Mouse (Mus musculus) large intestine, adult 2 months (tissue): ENCODE data around the gene Otud3. TPM values are rescaled to one million over a fixed set of nuclear protein-coding genes. Genes with fewer than 3 reads are reported as not detected.

Source experiments
- DNase-seq: peaks from one replicate; pipeline ENCODE4 v3.0.0-alpha.2; 2012; ENCODE audit warnings: low read depth, low spot score
- WGBS: fragments of 180-500 bp; shearing (Covaris S2); methylation state at CpG from one replicate; pipeline ENCODE4 v1.1.7; 2018; 5-methylcytosine and 5-hydroxymethylcytosine counted together
- polyA plus RNA-seq: library from polyadenylated mRNA; depleted of rRNA; stranded (reverse); fragments of >200 nt; gene quantifications from 2 replicates; pipeline ENCODE4 v1.2.3, GENCODE M21; 2012; rRNA removed

Gene Otud3
- polyA plus RNA-seq, 1 experiment, result 5.5 TPM

DNA sequence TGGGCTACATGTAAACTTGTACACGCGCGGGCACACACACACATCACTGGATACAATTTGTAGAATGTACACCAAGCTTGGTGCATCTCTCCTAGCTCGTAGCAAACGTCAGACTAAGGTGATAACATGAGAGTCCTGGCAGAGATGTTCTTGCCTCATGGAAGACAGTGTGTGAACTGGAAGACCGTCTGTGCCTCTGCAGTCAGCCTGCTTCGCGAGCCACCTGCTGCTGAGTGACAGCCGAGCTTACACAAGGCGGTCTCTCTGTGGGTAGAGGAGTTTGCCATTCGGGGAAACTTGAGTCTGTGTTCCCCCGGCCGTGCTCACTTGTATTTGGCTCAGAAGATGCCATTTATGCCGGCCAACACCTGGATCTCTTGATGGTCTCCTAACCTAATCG lies 55.3 kb downstream of the Otud3 start:
- WGBS, result 79% methylated on average over 15 of the region's 15 CpGs
- DNase-seq, result no peak

DNA sequence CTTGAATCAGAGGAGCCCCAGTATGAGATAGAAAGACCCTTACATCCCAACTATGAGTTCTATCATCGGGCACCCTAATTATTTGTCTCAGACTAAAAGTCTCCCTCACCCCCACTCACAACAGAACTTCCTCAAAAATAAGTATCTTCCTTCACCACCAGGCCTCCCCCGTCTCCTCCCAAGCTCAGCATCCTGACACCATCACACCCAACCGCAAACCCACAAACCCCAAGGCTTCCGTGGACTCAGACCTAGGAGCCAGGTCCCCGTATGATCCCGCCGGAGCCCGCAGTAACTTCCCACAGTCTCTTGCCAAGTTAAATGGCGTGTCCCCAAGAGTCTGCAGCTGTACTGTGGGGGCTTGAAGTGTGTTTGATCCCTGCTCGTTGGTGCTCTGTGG lies 56.2 kb downstream of the Otud3 start:
- no peak for DNase-seq
- WGBS, result 76% methylated on average over 10 of the region's 10 CpGs

DNA sequence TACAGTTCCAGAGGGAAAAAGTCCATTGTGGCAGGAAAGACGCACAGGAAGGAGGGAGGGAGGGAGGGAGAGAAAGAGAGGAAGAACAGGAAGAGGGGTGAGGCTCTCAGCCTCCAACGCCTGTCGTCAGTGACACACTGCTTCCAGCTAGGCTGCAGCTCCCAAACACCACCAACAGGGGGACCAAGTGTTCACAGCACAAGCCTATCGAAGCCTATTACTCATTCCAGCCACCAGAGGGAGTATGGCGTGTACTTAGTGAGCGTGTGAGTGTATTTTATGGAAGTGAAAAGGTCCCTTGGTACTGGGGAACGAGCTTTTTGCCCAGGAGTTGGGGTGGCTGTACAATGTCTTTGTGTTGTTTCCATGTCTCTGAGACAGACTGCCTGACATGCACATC lies 57.3 kb downstream of the Otud3 start:
- DNase-seq, result peak; percentile 74
- WGBS, result 13% methylated on average over 7 of the region's 7 CpGs

DNA sequence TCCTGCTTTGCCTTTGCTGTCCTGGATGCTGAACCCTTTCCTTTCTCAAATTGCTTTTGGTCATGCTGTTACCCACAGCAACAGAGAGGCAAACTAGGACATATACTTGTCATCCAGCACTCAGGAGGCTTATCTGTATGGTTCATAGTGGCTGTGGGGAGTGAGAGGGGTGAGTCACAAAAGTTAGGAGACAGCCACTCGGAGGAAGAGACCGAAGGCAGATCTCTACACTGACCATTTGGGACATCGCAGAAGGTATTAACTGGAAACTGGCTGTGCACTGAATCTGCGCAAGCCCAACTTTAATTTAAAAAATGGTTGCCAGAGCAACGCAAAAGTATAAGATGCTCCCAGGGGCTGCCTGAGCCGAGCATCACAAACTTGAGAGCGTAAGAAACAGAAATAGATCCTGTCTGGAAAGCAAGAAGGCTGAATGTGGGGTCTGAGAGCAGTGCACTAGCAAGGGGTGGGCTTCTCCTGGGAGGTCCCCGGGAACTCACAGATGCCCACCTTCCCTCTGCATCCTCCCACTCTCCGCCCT lies 58.6 kb downstream of the Otud3 start:
- 87% methylated on average over 9 of the region's 9 CpGs for WGBS
- no peak for DNase-seq

GRCm38 (mm10) chr4:138852961-138853360 lies 60.8 kb downstream of the Otud3 start:
- 67% methylated on average over 6 of the region's 6 CpGs for WGBS
- DNase-seq, result no peak

GRCm38 (mm10) chr4:138851463-138851862 lies 62.3 kb downstream of the Otud3 start:
- DNase-seq, result no peak
- WGBS, result 3% methylated on average over 4 of the region's 4 CpGs

Other genes starting within 250 kb of the Otud3 start
- gene Pla2g2c, start 189.2 kb downstream of the Otud3 start, polyA plus RNA-seq, result 0.27 and 0.45 TPM in 2 replicates
- 2.5 and 2.6 TPM in 2 replicates for gene Ubxn10, start 176.8 kb downstream of the Otud3 start, polyA plus RNA-seq
- 22.1 and 34.0 TPM in 2 replicates for gene Pla2g2f, start 156.3 kb downstream of the Otud3 start, polyA plus RNA-seq
- 8.8 and 10.3 TPM in 2 replicates for gene Pla2g2d, start 138.2 kb downstream of the Otud3 start, polyA plus RNA-seq
- 35.3 and 72.0 TPM in 2 replicates for gene Pla2g5, start 50.5 kb downstream of the Otud3 start, polyA plus RNA-seq
- not detected in 2 replicates for gene Gm13030, start 40.0 kb downstream of the Otud3 start, polyA plus RNA-seq
- gene Pla2g2e, start 36.0 kb downstream of the Otud3 start, polyA plus RNA-seq, result 0.63 and 0.67 TPM in 2 replicates
- 219 and 382 TPM in 2 replicates for gene Rnf186, start 53.2 kb upstream of the Otud3 start, polyA plus RNA-seq
- gene Tmco4, start 58.9 kb upstream of the Otud3 start, polyA plus RNA-seq, result 29.4 and 42.9 TPM in 2 replicates
- 0.26 and 0.32 TPM in 2 replicates for gene Htr6, start 161.6 kb upstream of the Otud3 start, polyA plus RNA-seq
- gene Nbl1, start 179.0 kb upstream of the Otud3 start, polyA plus RNA-seq, result 125 and 133 TPM in 2 replicates
- gene Minos1, start 217.2 kb upstream of the Otud3 start, polyA plus RNA-seq, result 81.8 and 87.9 TPM in 2 replicates